Mouse (Mus musculus): ENCODE results near the gene Esr2.

Gene Esr2

GRCm38 (mm10) chr12:76081557-76082211, 95.4 kb downstream of the Esr2 start:
- peak; percentile 70 for DNase-seq

- peak; percentile 12 for DNase-seq
These were observed 96.0 kb downstream of the Esr2 start for GRCm38 (mm10) chr12:76080876-76081556.

- no peak for DNase-seq
These were observed 103.1 kb downstream of the Esr2 start for GRCm38 (mm10) chr12:76073981-76074380.

DNA sequence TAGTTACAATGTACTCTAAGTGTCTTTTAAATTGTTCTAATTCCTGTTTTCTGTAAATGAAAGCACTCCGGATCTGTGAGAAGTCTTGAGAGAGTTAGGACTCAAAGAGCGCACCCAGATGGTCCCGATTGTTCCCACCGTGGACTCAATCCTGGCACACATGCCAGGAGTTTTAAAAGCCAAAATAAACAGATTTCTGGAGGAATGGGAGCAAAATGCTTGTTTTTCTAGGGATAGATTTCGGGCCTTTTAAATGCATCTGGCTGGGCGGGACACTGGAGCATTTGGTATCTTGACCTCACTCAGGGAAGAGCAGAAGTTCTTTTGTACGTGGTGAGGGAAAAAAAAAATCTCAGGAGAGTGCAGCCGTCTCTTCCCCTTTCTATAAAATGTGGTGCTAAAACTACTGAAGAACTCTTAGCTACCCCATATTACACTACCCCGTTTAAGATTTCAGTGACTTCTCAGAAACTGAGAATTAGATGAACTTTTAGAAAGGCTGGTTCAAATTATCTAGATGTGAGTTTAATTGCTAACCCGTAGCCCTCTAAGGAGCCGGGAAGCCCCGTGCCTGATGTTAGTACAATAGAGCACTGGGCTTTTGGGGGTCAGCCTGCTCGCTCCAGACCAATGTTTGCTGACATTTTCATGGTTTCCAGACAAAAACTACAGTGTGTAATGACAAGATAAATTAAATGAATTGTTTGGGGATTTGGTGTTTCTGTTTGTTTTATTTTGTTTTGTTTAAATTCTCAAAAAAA, 103.8 kb downstream of the Esr2 start:
- DNase-seq, result no peak

DNA sequence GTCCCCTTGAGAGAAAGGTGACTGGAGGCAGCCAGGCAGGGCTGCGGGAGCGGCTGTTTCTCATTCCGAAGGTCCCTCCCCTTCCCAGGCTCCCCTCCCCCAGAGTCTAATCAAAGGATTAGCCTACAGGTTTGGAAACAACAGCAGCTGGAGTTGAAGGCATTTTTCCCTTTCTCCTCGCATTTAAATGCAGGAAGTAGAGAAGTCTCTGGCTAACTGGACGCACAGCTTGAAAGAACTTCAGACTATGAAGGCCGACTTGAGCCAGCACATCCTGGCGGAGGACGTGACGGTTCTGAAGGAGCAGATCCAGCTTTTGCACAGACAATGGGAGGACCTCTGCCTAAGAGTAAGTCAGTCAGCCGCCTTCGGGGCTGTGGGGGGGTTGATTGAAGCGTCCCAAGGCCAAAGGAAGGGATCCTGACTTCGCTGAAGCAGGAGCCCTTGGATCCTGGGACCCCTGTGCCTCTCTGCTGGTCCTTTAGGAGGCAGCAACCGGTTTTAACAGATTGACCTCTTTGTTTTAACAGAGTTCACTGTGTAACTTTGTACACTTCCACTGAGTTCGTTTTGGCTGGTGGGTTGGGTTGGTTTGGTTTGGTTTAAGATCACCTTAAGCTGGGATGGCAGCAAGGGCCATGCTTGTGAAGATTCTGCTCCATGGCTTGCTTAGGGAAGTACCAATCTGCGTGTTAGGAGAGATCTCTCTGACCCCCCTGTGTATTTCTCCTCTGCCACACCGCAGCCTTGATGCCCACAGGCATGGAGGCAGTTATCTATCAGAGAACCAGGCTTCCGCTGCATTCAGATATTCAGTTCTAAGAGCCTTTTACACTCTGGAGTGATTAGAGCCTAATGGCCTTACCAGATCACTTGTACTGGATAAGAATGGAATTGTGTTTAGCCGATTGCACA, 104.9 kb downstream of the Esr2 start:
- DNase-seq, result peak; percentile 56

Measured in retina, postnatal 1 day (tissue).